Mouse (Mus musculus) urinary bladder, postnatal 10 days (tissue): ENCODE measurements around the gene Drap1.
"Not testable (repeated sequence)": the region's sequence is repeated elsewhere in the genome, so short reads cannot be mapped to it uniquely, and the experiment has no call there.

Experiments used
- DNase-seq: peaks from one replicate; pipeline ENCODE4 v3.0.0; 2022; ENCODE audit warnings: low spot score

Drap1 gene

GRCm38 (mm10) chr19:5419630-5420029 lies 5.1 kb downstream of the Drap1 start:
- DNase-seq: no peak

GRCm38 (mm10) chr19:5418750-5419466 lies 5.9 kb downstream of the Drap1 start:
- DNase-seq: no peak

- DNase-seq: no peak
Observed at GRCm38 (mm10) chr19:5414534-5414957, 10.2 kb downstream of the Drap1 start.

GRCm38 (mm10) chr19:5413840-5414239 lies 10.9 kb downstream of the Drap1 start:
- DNase-seq: no peak

GRCm38 (mm10) chr19:5411961-5412360 lies 12.8 kb downstream of the Drap1 start:
- DNase-seq: no peak

GRCm38 (mm10) chr19:5410641-5411040 lies 14.1 kb downstream of the Drap1 start:
- no peak for DNase-seq

GRCm38 (mm10) chr19:5409068-5409467 lies 15.7 kb downstream of the Drap1 start:
- no peak for DNase-seq

GRCm38 (mm10) chr19:5408057-5409001 lies 16.4 kb downstream of the Drap1 start:
- no peak for DNase-seq

- DNase-seq: no peak
Observed at GRCm38 (mm10) chr19:5407133-5407532, 17.6 kb downstream of the Drap1 start.

GRCm38 (mm10) chr19:5406531-5407126 lies 18.1 kb downstream of the Drap1 start:
- not testable (repeated sequence) for DNase-seq

- no peak for DNase-seq
Observed at GRCm38 (mm10) chr19:5405924-5406323, 18.9 kb downstream of the Drap1 start.

- DNase-seq: no peak
Observed at GRCm38 (mm10) chr19:5402293-5402692, 22.5 kb downstream of the Drap1 start, which contains the start of gene Tsga10ip. Gene Tsga10ip (minus strand): TSS chr19:5402526.

- DNase-seq: not testable (repeated sequence)
Observed at GRCm38 (mm10) chr19:5401073-5401472, 23.7 kb downstream of the Drap1 start.

GRCm38 (mm10) chr19:5395371-5395770 lies 29.4 kb downstream of the Drap1 start:
- DNase-seq: no peak

- no peak for DNase-seq
Observed at GRCm38 (mm10) chr19:5394168-5394567, 30.6 kb downstream of the Drap1 start.

- no peak for DNase-seq
Observed at GRCm38 (mm10) chr19:5392892-5393291, 31.9 kb downstream of the Drap1 start.

- no peak for DNase-seq
Observed at GRCm38 (mm10) chr19:5390416-5390815, 34.4 kb downstream of the Drap1 start.

GRCm38 (mm10) chr19:5389647-5390046 lies 35.1 kb downstream of the Drap1 start:
- no peak for DNase-seq

GRCm38 (mm10) chr19:5388588-5389242 lies 36.1 kb downstream of the Drap1 start, which contains the start of gene Sart1:
Gene Sart1 (minus strand): TSS chr19:5388703.
- peak; percentile 78 for DNase-seq

- DNase-seq: no peak
Observed at GRCm38 (mm10) chr19:5388011-5388441, 36.8 kb downstream of the Drap1 start.

- no peak for DNase-seq
Observed at GRCm38 (mm10) chr19:5384715-5385114, 40.1 kb downstream of the Drap1 start.

GRCm38 (mm10) chr19:5383326-5383725 lies 41.5 kb downstream of the Drap1 start:
- no peak for DNase-seq
